Mouse (Mus musculus) MEL-GATA-1-ER (cell line): Measurements from ENCODE around the gene Capzb.

Experiments used
- DNase-seq: peaks from one replicate; pipeline ENCODE4 v3.0.0-alpha.2; 2012; ENCODE audit warnings: low read depth; ENCODE audit errors: extremely low read depth

Capzb gene

DNA sequence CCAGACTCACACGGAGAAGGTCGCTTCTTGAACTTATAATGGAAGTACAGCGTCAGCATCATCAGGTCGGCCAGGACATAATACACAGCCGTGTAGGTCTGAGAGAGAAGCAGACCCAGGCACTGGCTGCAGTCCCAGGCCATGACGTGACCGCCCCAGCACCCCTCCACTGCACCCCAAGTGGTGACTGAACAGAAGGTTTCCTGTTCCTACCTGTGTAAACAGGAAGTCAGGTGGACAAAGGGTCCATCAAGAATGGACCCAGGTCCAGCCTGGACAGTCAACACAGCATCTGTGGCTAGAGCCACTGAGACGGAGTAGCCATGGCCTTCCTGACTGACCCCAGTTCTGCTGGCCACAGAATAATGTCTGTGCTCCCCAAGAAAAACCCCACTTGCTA lies 109.1 kb downstream of the Capzb start:
- no peak for DNase-seq

DNA sequence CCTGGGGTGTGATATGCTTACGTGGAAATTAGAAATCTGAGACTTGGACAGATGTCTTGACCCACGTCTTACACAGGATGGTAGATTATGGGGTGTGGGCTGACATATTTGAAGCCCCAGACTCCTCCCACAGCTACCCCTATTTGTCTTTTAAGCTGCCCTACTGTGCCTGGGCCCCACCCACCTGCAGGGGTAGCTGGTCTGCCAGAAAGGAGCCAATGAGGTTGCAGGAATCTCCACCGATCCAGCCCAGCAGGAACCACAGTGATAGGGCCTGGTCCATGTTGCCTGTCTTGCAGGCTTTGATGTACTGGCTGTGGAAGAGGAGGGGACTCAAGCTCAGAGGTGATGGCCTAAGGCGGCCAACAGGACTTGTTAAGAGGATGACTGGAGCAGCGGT lies 109.5 kb downstream of the Capzb start:
- no peak for DNase-seq

DNA sequence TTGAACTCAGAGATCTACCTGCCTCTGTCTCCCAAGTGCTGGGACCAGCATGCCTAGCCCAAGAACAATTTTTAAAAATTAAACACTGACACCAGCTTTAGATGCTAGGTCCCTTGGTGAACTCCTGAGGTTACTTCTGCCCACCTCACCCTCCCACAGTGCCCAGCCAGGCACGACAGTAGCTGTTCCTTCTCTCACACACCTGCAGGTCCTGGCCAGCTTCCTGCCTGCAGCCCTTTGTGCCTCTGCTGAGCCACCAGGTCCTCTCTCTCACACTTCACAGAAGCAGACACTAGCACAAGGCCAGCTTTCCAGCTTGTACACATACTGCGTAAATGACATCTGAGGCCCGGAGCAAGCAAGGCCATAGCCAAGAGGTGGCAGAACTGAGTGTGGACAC lies 112.8 kb downstream of the Capzb start:
- no peak for DNase-seq

- peak; percentile 51 for DNase-seq
Measured at GRCm38 (mm10) chr4:139307916-139308315, 115.2 kb downstream of the Capzb start.

DNA sequence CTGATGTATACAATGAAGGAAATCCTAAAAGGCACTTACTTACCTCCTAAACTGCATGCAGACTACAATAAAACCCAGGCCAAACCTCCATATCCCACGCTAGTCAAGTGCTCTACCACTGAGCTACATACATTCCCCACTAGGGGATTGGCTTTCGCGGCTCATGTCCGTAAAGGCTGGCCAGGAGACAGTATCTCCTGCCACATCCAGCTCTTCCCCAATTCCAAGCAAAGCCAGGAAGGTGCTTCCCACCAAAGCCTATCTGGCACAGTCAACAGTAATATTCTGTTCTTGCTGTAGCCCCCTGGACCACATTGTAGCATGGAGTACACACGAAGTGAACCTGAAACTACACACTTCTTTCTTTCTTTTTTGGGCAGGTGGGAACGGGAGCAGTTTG lies 117.0 kb downstream of the Capzb start:
- no peak for DNase-seq

DNA sequence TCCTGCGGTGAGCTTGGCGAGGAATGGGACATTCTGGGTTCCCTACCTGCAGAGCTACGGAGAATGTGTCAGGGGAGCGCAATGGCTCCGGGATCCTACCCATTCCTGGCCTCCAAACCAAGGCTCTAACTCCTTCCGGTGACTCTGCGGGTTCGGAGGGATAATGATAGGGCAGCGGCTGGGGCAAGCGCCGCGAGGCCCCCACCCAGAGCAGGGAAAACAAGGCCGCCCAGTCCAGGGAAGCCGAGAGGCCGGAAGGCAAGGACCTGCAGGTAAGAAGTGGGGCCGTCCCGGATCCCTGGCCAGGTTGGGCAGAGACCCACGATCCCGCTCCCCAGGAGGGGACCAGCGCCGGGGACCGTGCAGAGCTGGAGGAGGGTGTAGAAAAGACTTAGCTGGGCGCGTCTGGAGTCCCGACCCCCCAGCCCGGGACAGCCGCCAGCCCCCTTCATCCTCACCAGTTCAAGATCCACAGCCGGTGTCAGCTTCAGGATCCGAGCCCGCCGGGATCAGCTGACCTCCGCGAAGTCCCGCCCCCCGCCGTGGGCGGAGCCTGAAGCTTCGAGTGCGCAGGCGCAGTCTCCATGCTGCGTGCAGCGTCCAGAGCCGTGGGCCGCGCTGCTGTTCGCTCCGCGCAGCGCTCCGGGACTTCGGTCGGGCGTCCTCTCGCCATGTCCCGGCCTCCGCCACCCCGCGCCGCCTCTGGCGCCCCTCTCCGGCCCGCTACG lies 117.6 kb downstream of the Capzb start, which contains the start of the genes Pqlc2 and Akr7a5:
Gene Pqlc2 (minus strand): TSS at position 538 of the 728 bp plus-strand sequence.
Gene Akr7a5 (plus strand): TSS at position 574 of the 728 bp plus-strand sequence.
- DNase-seq, result peak; percentile 58

- no peak for DNase-seq
Measured at GRCm38 (mm10) chr4:139310899-139311701, 118.4 kb downstream of the Capzb start.

GRCm38 (mm10) chr4:139311707-139312106 lies 119.0 kb downstream of the Capzb start:
- DNase-seq, result no peak

DNA sequence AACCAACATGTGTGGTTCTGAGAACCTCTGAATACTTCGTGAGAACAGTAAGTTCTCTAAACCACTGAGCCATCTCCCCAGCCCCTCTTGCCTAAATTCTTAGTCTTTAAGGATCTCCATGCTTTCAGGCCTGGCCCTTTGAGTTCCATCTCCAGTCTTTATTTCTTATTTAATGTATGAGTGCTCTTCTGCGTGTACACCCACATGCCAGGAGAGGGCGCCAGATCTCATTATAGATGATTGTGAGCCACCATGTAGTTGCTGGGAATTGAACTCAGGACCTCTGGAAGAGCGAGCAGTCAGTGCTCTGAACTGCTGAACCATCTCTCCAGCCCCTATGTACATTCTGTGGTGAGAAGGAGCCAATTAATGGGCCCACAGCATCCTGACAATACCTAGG lies 119.9 kb downstream of the Capzb start:
- no peak for DNase-seq

DNA sequence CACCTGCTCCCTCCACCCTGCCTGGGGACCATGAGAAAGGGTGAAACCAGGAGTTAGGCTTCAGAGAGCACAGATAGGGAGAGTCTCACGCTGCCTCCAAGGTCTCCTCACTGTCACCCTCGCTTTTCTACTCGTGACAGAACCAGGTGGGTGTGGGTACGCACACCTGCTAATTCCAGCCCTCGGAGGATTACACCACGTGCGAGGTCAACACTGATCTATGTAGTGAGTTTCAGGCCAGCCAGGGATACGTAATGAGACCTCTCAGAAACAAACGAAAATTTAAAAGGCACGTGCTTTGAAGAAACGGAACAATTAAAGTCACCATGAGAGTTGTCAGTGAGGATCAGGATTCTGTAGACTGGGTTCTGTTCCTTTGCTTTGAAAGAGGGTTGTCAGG lies 125.8 kb downstream of the Capzb start:
- DNase-seq, result no peak

- DNase-seq, result no peak
Measured at GRCm38 (mm10) chr4:139319740-139320139, 127.0 kb downstream of the Capzb start.

DNA sequence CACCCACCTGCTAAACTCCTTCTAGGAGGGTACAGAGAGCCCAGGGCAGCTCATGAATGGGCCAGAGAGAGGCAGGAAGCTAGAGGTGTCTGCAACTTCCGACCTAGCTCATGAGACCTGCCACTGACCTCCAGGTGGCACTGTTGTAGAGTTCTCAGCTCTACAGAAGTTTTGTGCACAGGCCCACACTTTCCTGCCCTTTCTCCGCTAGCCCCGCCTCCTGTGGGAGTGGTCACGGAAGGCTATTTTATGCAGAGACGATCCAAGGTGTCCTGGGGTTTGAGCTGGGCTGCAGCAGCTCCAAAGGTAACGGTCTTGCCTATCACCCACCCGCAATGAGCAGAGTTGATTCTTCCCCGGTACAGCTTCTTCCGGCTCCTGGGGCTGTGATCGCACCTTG lies 137.9 kb downstream of the Capzb start:
- DNase-seq, result no peak

- no peak for DNase-seq
Measured at GRCm38 (mm10) chr4:139334631-139335295, 142.1 kb downstream of the Capzb start.

- peak; percentile 99 for DNase-seq
Measured at GRCm38 (mm10) chr4:139335507-139335906, 142.8 kb downstream of the Capzb start.

- DNase-seq, result peak; percentile 90
Measured at GRCm38 (mm10) chr4:139336822-139337483, 144.3 kb downstream of the Capzb start.

- DNase-seq, result no peak
Measured at GRCm38 (mm10) chr4:139338145-139338544, 145.4 kb downstream of the Capzb start.

- no peak for DNase-seq
Measured at GRCm38 (mm10) chr4:139340835-139341234, 148.1 kb downstream of the Capzb start.
